Mouse (Mus musculus): Measurements from ENCODE around the gene Igflr1. TPM values are rescaled to one million over a fixed set of nuclear protein-coding genes. Genes with fewer than 3 reads are reported as not detected.
A peak's percentile ranks its signal among the peaks of the same experiment; 100 is the strongest.

Igflr1 gene
- polyA plus RNA-seq, 1 experiment from 2014 or later: 1.3 TPM

GRCm38 (mm10) chr7:30551445-30552101 lies 13.7 kb upstream of the Igflr1 start:
- H3K4me2 ChIP-seq (replicated peaks; ENCODE audit: low read depth): peak overlapping the region; percentile 51
- H3K4me1 ChIP-seq (replicated peaks; ENCODE audit: control insufficient read depth, insufficient read depth): 0 out of 2 replicates have a peak, but pooled peaks cover 2% of the 10 kb centered on the region
- no peak for DNase-seq (ENCODE audit: low spot score)
- H3K27me3 ChIP-seq (ENCODE audit: control insufficient read depth, insufficient read depth, low read length): no peaks in the 10 kb centered on the region
- TF ChIP-seq CTCF (IDR thresholded peaks at IDR 0.05; ENCODE audit: low read depth) (peak; percentile 68), EP300 (optimal IDR thresholded peaks at IDR 0.05) (no peak)
- peak overlapping the region; percentile 97 for H3K27ac ChIP-seq (replicated peaks)
- H3K9me3 ChIP-seq (ENCODE audit: control insufficient read depth, low read length): no peaks in the 10 kb centered on the region
- ATAC-seq (ENCODE audit: low FRiP score, low TSS enrichment): peak; percentile 71
- peaks cover 13% of the 10 kb centered on the region for H3K36me3 ChIP-seq (ENCODE audit: control insufficient read depth, insufficient read depth, low read length)
- peak overlapping the region; percentile 68 for H3K9ac ChIP-seq (ENCODE audit: low read length)
- H3K4me3 ChIP-seq (ENCODE audit: low read depth, low read length): peak overlapping the region; percentile 72
- WGBS: 3% methylated on average over 10 of the region's 10 CpGs

- Histone ChIP-seq H3K4me2 (replicated peaks; ENCODE audit: low read depth) (peak within 1 kb of the TSS; percentile 94), H3K4me3 (ENCODE audit: low read depth, low read length) (peak within 1 kb of the TSS; percentile 72), H3K4me1 (replicated peaks; ENCODE audit: control insufficient read depth, insufficient read depth) (0 out of 2 replicates have a peak, but pooled peaks cover 2% of the 10 kb centered on the region), H3K9me3 (ENCODE audit: control insufficient read depth, low read length) (no peaks in the 10 kb centered on the region), H3K9ac (ENCODE audit: low read length) (peak within 1 kb of the TSS; percentile 81), H3K27me3 (ENCODE audit: control insufficient read depth, insufficient read depth, low read length) (no peaks in the 10 kb centered on the region), H3K36me3 (ENCODE audit: control insufficient read depth, insufficient read depth, low read length) (peaks cover 15% of the 10 kb centered on the region), H3K27ac (replicated peaks) (peak within 1 kb of the TSS; percentile 97)
- under 1% methylated on average over 44 of the region's 44 CpGs for WGBS
- TF ChIP-seq CTCF (IDR thresholded peaks at IDR 0.05; ENCODE audit: low read depth): peak; percentile 32
- TF ChIP-seq EP300 (optimal IDR thresholded peaks at IDR 0.05): no peak
- DNase-seq (ENCODE audit: low spot score) (peak; percentile 97), ATAC-seq (ENCODE audit: low FRiP score, low TSS enrichment) (peak; percentile 95)
Measured at GRCm38 (mm10) chr7:30552102-30553020, 12.9 kb upstream of the Igflr1 start, which contains the start of the genes Hspb6 and Proser3. Gene Hspb6, plus strand, starts transcription at chr7:30552178. Gene Proser3, minus strand, starts transcription at chr7:30552299.

GRCm38 (mm10) chr7:30553021-30553589 lies 12.1 kb upstream of the Igflr1 start:
- peak overlapping the region; percentile 81 for H3K9ac ChIP-seq (ENCODE audit: low read length)
- 0 out of 2 replicates have a peak, but pooled peaks cover 2% of the 10 kb centered on the region for H3K4me1 ChIP-seq (replicated peaks; ENCODE audit: control insufficient read depth, insufficient read depth)
- H3K27ac ChIP-seq (replicated peaks): peak overlapping the region; percentile 97
- DNase-seq (ENCODE audit: low spot score) (peak; percentile 61), ATAC-seq (ENCODE audit: low FRiP score, low TSS enrichment) (peak; percentile 21; the same call in 1 of the 2 replicates)
- WGBS: under 1% methylated on average over 23 of the region's 23 CpGs
- H3K27me3 ChIP-seq (ENCODE audit: control insufficient read depth, insufficient read depth, low read length): no peaks in the 10 kb centered on the region
- H3K36me3 ChIP-seq (ENCODE audit: control insufficient read depth, insufficient read depth, low read length): peaks cover 15% of the 10 kb centered on the region
- H3K4me3 ChIP-seq (ENCODE audit: low read depth, low read length): peak overlapping the region; percentile 72
- no peak for TF ChIP-seq EP300 (optimal IDR thresholded peaks at IDR 0.05)
- TF ChIP-seq CTCF (IDR thresholded peaks at IDR 0.05; ENCODE audit: low read depth): no peak
- peak overlapping the region; percentile 94 for H3K4me2 ChIP-seq (replicated peaks; ENCODE audit: low read depth)
- no peaks in the 10 kb centered on the region for H3K9me3 ChIP-seq (ENCODE audit: control insufficient read depth, low read length)

- H3K9me3 ChIP-seq (ENCODE audit: control insufficient read depth, low read length): no peaks in the 10 kb centered on the region
- H3K4me2 ChIP-seq (replicated peaks; ENCODE audit: low read depth): peak overlapping the region; percentile 94
- H3K9ac ChIP-seq (ENCODE audit: low read length): peak overlapping the region; percentile 81
- 82% methylated on average over 18 of the region's 22 CpGs for WGBS
- ATAC-seq (ENCODE audit: low FRiP score, low TSS enrichment): no peak
- 0 out of 2 replicates have a peak, but pooled peaks cover 2% of the 10 kb centered on the region for H3K4me1 ChIP-seq (replicated peaks; ENCODE audit: control insufficient read depth, insufficient read depth)
- no peak for DNase-seq (ENCODE audit: low spot score)
- TF ChIP-seq EP300 (optimal IDR thresholded peaks at IDR 0.05) (no peak), CTCF (IDR thresholded peaks at IDR 0.05; ENCODE audit: low read depth) (no peak)
- H3K27me3 ChIP-seq (ENCODE audit: control insufficient read depth, insufficient read depth, low read length): no peaks in the 10 kb centered on the region
- peaks cover 15% of the 10 kb centered on the region for H3K36me3 ChIP-seq (ENCODE audit: control insufficient read depth, insufficient read depth, low read length)
- peak overlapping the region; percentile 72 for H3K4me3 ChIP-seq (ENCODE audit: low read depth, low read length)
- H3K27ac ChIP-seq (replicated peaks): peak overlapping the region; percentile 97
Measured at GRCm38 (mm10) chr7:30553810-30554584, 11.2 kb upstream of the Igflr1 start.

GRCm38 (mm10) chr7:30556894-30557536 lies 8.2 kb upstream of the Igflr1 start:
- ATAC-seq (ENCODE audit: low FRiP score, low TSS enrichment) (no peak), DNase-seq (ENCODE audit: low spot score) (no peak)
- WGBS: 96% methylated on average over 18 of the region's 18 CpGs
- H3K4me1 ChIP-seq (replicated peaks; ENCODE audit: control insufficient read depth, insufficient read depth): 0 out of 2 replicates have a peak, but pooled peaks cover 2% of the 10 kb centered on the region
- TF ChIP-seq EP300 (optimal IDR thresholded peaks at IDR 0.05) (no peak), CTCF (IDR thresholded peaks at IDR 0.05; ENCODE audit: low read depth) (peak; percentile 46)
- H3K4me2 ChIP-seq (replicated peaks; ENCODE audit: low read depth): no peak overlapping the region
- H3K27me3 ChIP-seq (ENCODE audit: control insufficient read depth, insufficient read depth, low read length): no peaks in the 10 kb centered on the region
- H3K36me3 ChIP-seq (ENCODE audit: control insufficient read depth, insufficient read depth, low read length): peaks cover 15% of the 10 kb centered on the region
- H3K9ac ChIP-seq (ENCODE audit: low read length): no peak overlapping the region
- no peaks in the 10 kb centered on the region for H3K9me3 ChIP-seq (ENCODE audit: control insufficient read depth, low read length)
- H3K4me3 ChIP-seq (ENCODE audit: low read depth, low read length): no peak overlapping the region
- no peak overlapping the region for H3K27ac ChIP-seq (replicated peaks)

Measured in stomach, postnatal 0 days (tissue).